Mouse (Mus musculus) cerebral cortex, adult 2 months (tissue): ENCODE data around the gene Tsnax.

Experiments used
- WGBS: fragments of 180-500 bp; shearing (Covaris S2); methylation state at CpG from one replicate; pipeline ENCODE4 v1.1.7; 2018; 5-methylcytosine and 5-hydroxymethylcytosine counted together

Gene Tsnax

GRCm38 (mm10) chr8:125043394-125043793 lies 30.6 kb downstream of the Tsnax start:
- WGBS, result 79% methylated on average over 7 of the region's 7 CpGs

GRCm38 (mm10) chr8:125043935-125044334 lies 31.1 kb downstream of the Tsnax start:
- WGBS, result 66% methylated on average over 9 of the region's 9 CpGs

GRCm38 (mm10) chr8:125045760-125046159 lies 33.0 kb downstream of the Tsnax start:
- WGBS, result 89% methylated on average over 1 of the region's 1 CpGs

GRCm38 (mm10) chr8:125049051-125049750 lies 36.4 kb downstream of the Tsnax start:
- 77% methylated on average over 5 of the region's 5 CpGs for WGBS

- WGBS, result 73% methylated on average over 6 of the region's 6 CpGs
These were observed 37.0 kb downstream of the Tsnax start for GRCm38 (mm10) chr8:125049826-125050225.

GRCm38 (mm10) chr8:125052026-125052425 lies 39.2 kb downstream of the Tsnax start:
- 68% methylated on average over 2 of the region's 2 CpGs for WGBS

- WGBS, result 3% methylated on average over 65 of the region's 65 CpGs
These were observed 41.0 kb downstream of the Tsnax start, which contains the start of gene Disc1 for GRCm38 (mm10) chr8:125053505-125054435. Disc1 (plus strand) TSS chr8:125054195.

- WGBS, result under 1% methylated on average over 38 of the region's 38 CpGs
These were observed 41.6 kb downstream of the Tsnax start for GRCm38 (mm10) chr8:125054436-125054810.

- WGBS, result 89% methylated on average over 8 of the region's 8 CpGs
These were observed 48.1 kb downstream of the Tsnax start for GRCm38 (mm10) chr8:125060904-125061303.

GRCm38 (mm10) chr8:125065596-125065995 lies 52.8 kb downstream of the Tsnax start:
- 86% methylated on average over 6 of the region's 6 CpGs for WGBS

GRCm38 (mm10) chr8:125066913-125067595 lies 54.3 kb downstream of the Tsnax start:
- WGBS, result 23% methylated on average over 12 of the region's 12 CpGs

GRCm38 (mm10) chr8:125067596-125067960 lies 54.8 kb downstream of the Tsnax start:
- WGBS, result 32% methylated on average over 9 of the region's 9 CpGs

- WGBS, result 71% methylated on average over 6 of the region's 6 CpGs
These were observed 55.5 kb downstream of the Tsnax start for GRCm38 (mm10) chr8:125068146-125068905.

GRCm38 (mm10) chr8:125069304-125069703 lies 56.5 kb downstream of the Tsnax start:
- WGBS, result 91% methylated on average over 7 of the region's 7 CpGs

- WGBS, result 86% methylated on average over 6 of the region's 6 CpGs
These were observed 56.9 kb downstream of the Tsnax start for GRCm38 (mm10) chr8:125069733-125070132.

- WGBS, result 94% methylated on average over 10 of the region's 10 CpGs
These were observed 61.3 kb downstream of the Tsnax start for GRCm38 (mm10) chr8:125074141-125074540.

GRCm38 (mm10) chr8:125074581-125074980 lies 61.8 kb downstream of the Tsnax start:
- WGBS, result 92% methylated on average over 2 of the region's 2 CpGs

GRCm38 (mm10) chr8:125075389-125075788 lies 62.6 kb downstream of the Tsnax start:
- whole genome bisulfite sequencing, result 92% methylated on average over 4 of the region's 4 CpGs

- 79% methylated on average over 8 of the region's 8 CpGs for WGBS
These were observed 64.5 kb downstream of the Tsnax start for GRCm38 (mm10) chr8:125077326-125077725.

- 17% methylated on average over 9 of the region's 9 CpGs for WGBS
These were observed 66.1 kb downstream of the Tsnax start for GRCm38 (mm10) chr8:125078771-125079384.
